Mouse (Mus musculus): ENCODE measurements at regions not wholly inside any gene's neighbourhood (a gene's known extent, or its start where the extent isn't known, plus 50 kb on each side); places are given as distances from the start of the nearest gene placed in this dataset.

GRCm38 (mm10) chr10:105704472-105705235 is 130.4 kb upstream of the Tmtc2 start:
- TF ChIP-seq POLR2A (IDR thresholded peaks at IDR 0.05; ENCODE audit: borderline replicate concordance, extremely low read depth, insufficient read depth, insufficient read length), result no peak
- no peak overlapping the region for H3K4me3 ChIP-seq (replicated peaks; ENCODE audit: low read length)
- no peak for ATAC-seq (ENCODE audit: low FRiP score, low read depth)
- H3K9ac ChIP-seq (ENCODE audit: low read depth, low read length, severe bottlenecking), result no peak overlapping the region
- no peaks in the 10 kb centered on the region for H3K9me3 ChIP-seq (ENCODE audit: control insufficient read depth, low read length)
- DNase-seq (ENCODE audit: low spot score), result no peak
- no peaks in the 10 kb centered on the region for H3K36me3 ChIP-seq (ENCODE audit: control insufficient read depth, insufficient read depth, low read length)
- no peak overlapping the region for H3K27ac ChIP-seq (replicated peaks; ENCODE audit: low read depth, low read length)
- H3K4me2 ChIP-seq (replicated peaks; ENCODE audit: low read depth, low read length, severe bottlenecking), result no peak overlapping the region
- H3K27me3 ChIP-seq (ENCODE audit: control insufficient read depth, insufficient read depth, low read length), result no peaks in the 10 kb centered on the region
- H3K4me1 ChIP-seq (ENCODE audit: control insufficient read depth, insufficient read depth, low read length), result no peaks in the 10 kb centered on the region
- WGBS, result 78% methylated on average over 6 of the region's 6 CpGs

- DNase-seq (ENCODE audit: low spot score), result no peak
- Histone ChIP-seq H3K36me3 (ENCODE audit: control insufficient read depth, insufficient read depth, low read length) (no peaks in the 10 kb centered on the region), H3K4me3 (replicated peaks; ENCODE audit: low read length) (no peak overlapping the region), H3K27me3 (ENCODE audit: control insufficient read depth, insufficient read depth, low read length) (no peaks in the 10 kb centered on the region), H3K27ac (replicated peaks; ENCODE audit: low read depth, low read length) (no peak overlapping the region), H3K9me3 (ENCODE audit: control insufficient read depth, low read length) (no peaks in the 10 kb centered on the region), H3K9ac (ENCODE audit: low read depth, low read length, severe bottlenecking) (no peak overlapping the region), H3K4me1 (ENCODE audit: control insufficient read depth, insufficient read depth, low read length) (no peaks in the 10 kb centered on the region), H3K4me2 (replicated peaks; ENCODE audit: low read depth, low read length, severe bottlenecking) (no peak overlapping the region)
- 83% methylated on average over 4 of the region's 4 CpGs for WGBS
- ATAC-seq (ENCODE audit: low FRiP score, low read depth), result no peak
- TF ChIP-seq POLR2A (IDR thresholded peaks at IDR 0.05; ENCODE audit: borderline replicate concordance, extremely low read depth, insufficient read depth, insufficient read length), result no peak
Measured at GRCm38 (mm10) chr10:105693131-105693530, 118.9 kb upstream of the Tmtc2 start.

GRCm38 (mm10) chr10:105689388-105689787 is 115.1 kb upstream of the Tmtc2 start:
- Histone ChIP-seq H3K4me2 (replicated peaks; ENCODE audit: low read depth, low read length, severe bottlenecking) (no peak overlapping the region), H3K9me3 (ENCODE audit: control insufficient read depth, low read length) (no peaks in the 10 kb centered on the region), H3K27me3 (ENCODE audit: control insufficient read depth, insufficient read depth, low read length) (no peaks in the 10 kb centered on the region), H3K27ac (replicated peaks; ENCODE audit: low read depth, low read length) (no peak overlapping the region), H3K4me1 (ENCODE audit: control insufficient read depth, insufficient read depth, low read length) (no peaks in the 10 kb centered on the region), H3K4me3 (replicated peaks; ENCODE audit: low read length) (no peak overlapping the region), H3K36me3 (ENCODE audit: control insufficient read depth, insufficient read depth, low read length) (no peaks in the 10 kb centered on the region), H3K9ac (ENCODE audit: low read depth, low read length, severe bottlenecking) (no peak overlapping the region)
- 78% methylated on average over 9 of the region's 9 CpGs for WGBS
- DNase-seq (ENCODE audit: low spot score), result no peak
- ATAC-seq (ENCODE audit: low FRiP score, low read depth), result no peak
- no peak for TF ChIP-seq POLR2A (IDR thresholded peaks at IDR 0.05; ENCODE audit: borderline replicate concordance, extremely low read depth, insufficient read depth, insufficient read length)

GRCm38 (mm10) chr10:105688879-105689278 is 114.6 kb upstream of the Tmtc2 start:
- Histone ChIP-seq H3K4me1 (ENCODE audit: control insufficient read depth, insufficient read depth, low read length) (no peaks in the 10 kb centered on the region), H3K27ac (replicated peaks; ENCODE audit: low read depth, low read length) (no peak overlapping the region), H3K36me3 (ENCODE audit: control insufficient read depth, insufficient read depth, low read length) (no peaks in the 10 kb centered on the region), H3K4me3 (replicated peaks; ENCODE audit: low read length) (no peak overlapping the region), H3K27me3 (ENCODE audit: control insufficient read depth, insufficient read depth, low read length) (no peaks in the 10 kb centered on the region), H3K4me2 (replicated peaks; ENCODE audit: low read depth, low read length, severe bottlenecking) (no peak overlapping the region), H3K9me3 (ENCODE audit: control insufficient read depth, low read length) (no peaks in the 10 kb centered on the region), H3K9ac (ENCODE audit: low read depth, low read length, severe bottlenecking) (no peak overlapping the region)
- DNase-seq (ENCODE audit: low spot score) (no peak), ATAC-seq (ENCODE audit: low FRiP score, low read depth) (no peak)
- 83% methylated on average over 9 of the region's 9 CpGs for WGBS
- TF ChIP-seq POLR2A (IDR thresholded peaks at IDR 0.05; ENCODE audit: borderline replicate concordance, extremely low read depth, insufficient read depth, insufficient read length), result no peak

- Histone ChIP-seq H3K9ac (ENCODE audit: low read depth, low read length, severe bottlenecking) (no peak overlapping the region), H3K4me2 (replicated peaks; ENCODE audit: low read depth, low read length, severe bottlenecking) (no peak overlapping the region), H3K4me1 (ENCODE audit: control insufficient read depth, insufficient read depth, low read length) (no peaks in the 10 kb centered on the region), H3K27ac (replicated peaks; ENCODE audit: low read depth, low read length) (no peak overlapping the region), H3K4me3 (replicated peaks; ENCODE audit: low read length) (no peak overlapping the region), H3K9me3 (ENCODE audit: control insufficient read depth, low read length) (no peaks in the 10 kb centered on the region), H3K27me3 (ENCODE audit: control insufficient read depth, insufficient read depth, low read length) (no peaks in the 10 kb centered on the region), H3K36me3 (ENCODE audit: control insufficient read depth, insufficient read depth, low read length) (no peaks in the 10 kb centered on the region)
- TF ChIP-seq POLR2A (IDR thresholded peaks at IDR 0.05; ENCODE audit: borderline replicate concordance, extremely low read depth, insufficient read depth, insufficient read length), result no peak
- WGBS, result 61% methylated on average over 5 of the region's 5 CpGs
- ATAC-seq (ENCODE audit: low FRiP score, low read depth) (no peak), DNase-seq (ENCODE audit: low spot score) (no peak)
Measured at GRCm38 (mm10) chr10:105686876-105687275, 112.6 kb upstream of the Tmtc2 start.

Measured in limb, embryonic 14.5 days (tissue).